Mouse (Mus musculus): ENCODE measurements around the gene Tmc7.

- TF ChIP-seq SMC3 (IDR thresholded peaks at IDR 0.05; ENCODE audit: low read depth, low read length), result no peak
- TF ChIP-seq HCFC1 (IDR thresholded peaks at IDR 0.05; ENCODE audit: low read depth, low read length), result no peak
- no peak for TF ChIP-seq ZNF384 (IDR thresholded peaks at IDR 0.05; ENCODE audit: low read depth, low read length)
- no peak for TF ChIP-seq CTCF (IDR thresholded peaks at IDR 0.05 in 2 of 3, conservative IDR thresholded peaks at IDR 0.05 in 1 of 3; ENCODE audit: control insufficient read depth in 1 of 3, insufficient read depth in 1 of 3, low read depth in 2 of 3, low read length in 3 of 3, poor library complexity in 1 of 3, severe bottlenecking in 1 of 3)
- no peak for TF ChIP-seq EP300 (IDR thresholded peaks at IDR 0.05; ENCODE audit: low read depth in 1 of 2, low read length in 2 of 2)
- no peak for TF ChIP-seq CHD2 (IDR thresholded peaks at IDR 0.05; ENCODE audit: low read length)
- no peak for TF ChIP-seq POLR2A (IDR thresholded peaks at IDR 0.05; ENCODE audit: control insufficient read depth in 1 of 2, insufficient read depth in 1 of 2, low read depth in 1 of 2, low read length in 2 of 2, poor library complexity in 1 of 2)
Measured at GRCm38 (mm10) chr7:118583821-118584220, 715 bp downstream of the Tmc7 start.

All from MEL (cell line).